Mouse (Mus musculus): Measurements from ENCODE around the gene Zfp867.

The Zfp867 gene

GRCm38 (mm10) chr11:59472326-59472677 lies at the start of gene Zfp867:
Gene Zfp867 (minus strand): TSS chr11:59472474.
- DNase-seq, result peak; percentile 88

- no peak for DNase-seq
These were observed 47.6 kb upstream of the Zfp867 start for GRCm38 (mm10) chr11:59519741-59520495.

GRCm38 (mm10) chr11:59518226-59518625 lies 46.0 kb upstream of the Zfp867 start:
- DNase-seq, result no peak

- DNase-seq, result no peak
These were observed 45.2 kb upstream of the Zfp867 start for GRCm38 (mm10) chr11:59517441-59517840.

GRCm38 (mm10) chr11:59514789-59515188 lies 42.5 kb upstream of the Zfp867 start:
- DNase-seq, result no peak

GRCm38 (mm10) chr11:59514381-59514780 lies 42.1 kb upstream of the Zfp867 start:
- DNase-seq, result no peak

- no peak for DNase-seq
These were observed 41.3 kb upstream of the Zfp867 start for GRCm38 (mm10) chr11:59513556-59513955.

- DNase-seq, result no peak
These were observed 40.5 kb upstream of the Zfp867 start for GRCm38 (mm10) chr11:59512733-59513132.

GRCm38 (mm10) chr11:59511558-59511957 lies 39.3 kb upstream of the Zfp867 start:
- no peak for DNase-seq

- DNase-seq, result no peak
These were observed 34.4 kb upstream of the Zfp867 start for GRCm38 (mm10) chr11:59506713-59507074.

GRCm38 (mm10) chr11:59505839-59506712 lies 33.8 kb upstream of the Zfp867 start:
- peak; percentile 82 for DNase-seq

GRCm38 (mm10) chr11:59505351-59505838 lies 33.1 kb upstream of the Zfp867 start:
- peak; percentile 58 for DNase-seq

- no peak for DNase-seq
These were observed 29.9 kb upstream of the Zfp867 start for GRCm38 (mm10) chr11:59501978-59502700.

GRCm38 (mm10) chr11:59497747-59498146 lies 25.5 kb upstream of the Zfp867 start:
- DNase-seq, result no peak

GRCm38 (mm10) chr11:59496672-59497310 lies 24.5 kb upstream of the Zfp867 start:
- no peak for DNase-seq

- DNase-seq, result no peak
These were observed 13.9 kb upstream of the Zfp867 start for GRCm38 (mm10) chr11:59486222-59486621.

- DNase-seq, result no peak
These were observed 13.4 kb upstream of the Zfp867 start for GRCm38 (mm10) chr11:59485641-59486040.

GRCm38 (mm10) chr11:59483212-59483611 lies 10.9 kb upstream of the Zfp867 start:
- peak; percentile 52 for DNase-seq

GRCm38 (mm10) chr11:59477240-59477639 lies 5.0 kb upstream of the Zfp867 start:
- DNase-seq, result no peak

GRCm38 (mm10) chr11:59471413-59472325 lies 605 bp downstream of the Zfp867 start:
- no peak for DNase-seq

GRCm38 (mm10) chr11:59460459-59460858 lies 11.8 kb downstream of the Zfp867 start:
- DNase-seq, result no peak

GRCm38 (mm10) chr11:59458973-59459372 lies 13.3 kb downstream of the Zfp867 start:
- DNase-seq, result no peak

All from right cerebral cortex, postnatal 4 days (tissue).